Mouse (Mus musculus): ENCODE results near the gene Ibsp. TPM values are rescaled to one million over a fixed set of nuclear protein-coding genes. Genes with fewer than 3 reads are reported as not detected.

Ibsp gene
- polyA plus RNA-seq, 1 experiment = not detected

- 74% methylated on average over 3 of the region's 3 CpGs for WGBS
- TF ChIP-seq CTCF (IDR thresholded peaks at IDR 0.05; ENCODE audit: extremely low read depth, insufficient read depth, insufficient read length, insufficient replicate concordance) (no peak), POLR2A (IDR thresholded peaks at IDR 0.05; ENCODE audit: low read depth, low read length) (no peak)
Observed at GRCm38 (mm10) chr5:104332296-104332695, 33.3 kb downstream of the Ibsp start.

GRCm38 (mm10) chr5:104333231-104333640 lies 34.3 kb downstream of the Ibsp start:
- no peak overlapping the region for H3K4me3 ChIP-seq (ENCODE audit: extremely low read depth, insufficient read depth, insufficient read length)
- no peak for DNase-seq (ENCODE audit: low read depth in 1 of 2, low spot score in 2 of 2)
- TF ChIP-seq CTCF (IDR thresholded peaks at IDR 0.05; ENCODE audit: extremely low read depth, insufficient read depth, insufficient read length, insufficient replicate concordance) = peak; percentile 10; the same call in 1 of the 2 replicates
- TF ChIP-seq POLR2A (IDR thresholded peaks at IDR 0.05; ENCODE audit: low read depth, low read length) = no peak
- no peaks in the 10 kb centered on the region for H3K27me3 ChIP-seq (ENCODE audit: control insufficient read depth, insufficient read depth, low read length)
- H3K36me3 ChIP-seq (ENCODE audit: control insufficient read depth, insufficient read depth, low read length) = no peaks in the 10 kb centered on the region
- 28% methylated on average over 7 of the region's 7 CpGs for WGBS
- H3K4me1 ChIP-seq (ENCODE audit: control insufficient read depth, insufficient read depth, insufficient read length) = no peaks in the 10 kb centered on the region
- H3K27ac ChIP-seq (ENCODE audit: insufficient read depth, low read length) = no peak overlapping the region

More at GRCm38 (mm10) chr5:104332296-104332695, 33.3 kb downstream of the Ibsp start:
- DNase-seq (ENCODE audit: low read depth in 1 of 2, low spot score in 2 of 2) = no peak
- H3K4me3 ChIP-seq (ENCODE audit: extremely low read depth, insufficient read depth, insufficient read length) = no peak overlapping the region
- no peak overlapping the region for H3K27ac ChIP-seq (ENCODE audit: insufficient read depth, low read length)
- H3K36me3 ChIP-seq (ENCODE audit: control insufficient read depth, insufficient read depth, low read length) = no peaks in the 10 kb centered on the region
- no peaks in the 10 kb centered on the region for H3K4me1 ChIP-seq (ENCODE audit: control insufficient read depth, insufficient read depth, insufficient read length)
- H3K27me3 ChIP-seq (ENCODE audit: control insufficient read depth, insufficient read depth, low read length) = no peaks in the 10 kb centered on the region

DNA sequence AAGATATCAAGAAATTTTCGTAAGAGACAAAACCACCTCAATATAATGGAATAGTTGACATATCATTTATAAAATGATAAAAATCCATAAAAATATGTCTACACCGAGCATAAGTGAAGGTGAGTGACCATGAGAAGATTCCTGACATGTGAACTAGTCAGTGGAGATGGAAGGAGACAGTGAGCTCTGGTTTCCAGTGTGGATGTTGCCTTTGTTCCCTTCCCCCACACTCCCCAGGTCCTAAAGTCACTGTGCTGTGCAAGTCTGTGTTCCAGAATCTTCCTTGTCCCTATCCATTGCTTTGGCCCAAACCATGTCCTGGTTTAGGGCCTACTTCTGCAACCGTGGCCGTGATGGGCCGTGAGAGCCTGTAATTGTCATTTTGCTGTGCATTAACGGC lies 34.7 kb downstream of the Ibsp start:
- no peak for DNase-seq (ENCODE audit: low read depth in 1 of 2, low spot score in 2 of 2)
- no peak overlapping the region for H3K4me3 ChIP-seq (ENCODE audit: extremely low read depth, insufficient read depth, insufficient read length)
- H3K4me1 ChIP-seq (ENCODE audit: control insufficient read depth, insufficient read depth, insufficient read length) = no peaks in the 10 kb centered on the region
- no peaks in the 10 kb centered on the region for H3K36me3 ChIP-seq (ENCODE audit: control insufficient read depth, insufficient read depth, low read length)
- no peaks in the 10 kb centered on the region for H3K27me3 ChIP-seq (ENCODE audit: control insufficient read depth, insufficient read depth, low read length)
- WGBS = 73% methylated on average over 6 of the region's 6 CpGs
- no peak overlapping the region for H3K27ac ChIP-seq (ENCODE audit: insufficient read depth, low read length)
- TF ChIP-seq CTCF (IDR thresholded peaks at IDR 0.05; ENCODE audit: extremely low read depth, insufficient read depth, insufficient read length, insufficient replicate concordance) = no peak
- no peak for TF ChIP-seq POLR2A (IDR thresholded peaks at IDR 0.05; ENCODE audit: low read depth, low read length)

- TF ChIP-seq CTCF (IDR thresholded peaks at IDR 0.05; ENCODE audit: extremely low read depth, insufficient read depth, insufficient read length, insufficient replicate concordance) = no peak
- no peak for TF ChIP-seq POLR2A (IDR thresholded peaks at IDR 0.05; ENCODE audit: low read depth, low read length)
- H3K4me1 ChIP-seq (ENCODE audit: control insufficient read depth, insufficient read depth, insufficient read length) = no peaks in the 10 kb centered on the region
- no peak overlapping the region for H3K27ac ChIP-seq (ENCODE audit: insufficient read depth, low read length)
- no peaks in the 10 kb centered on the region for H3K36me3 ChIP-seq (ENCODE audit: control insufficient read depth, insufficient read depth, low read length)
- H3K4me3 ChIP-seq (ENCODE audit: extremely low read depth, insufficient read depth, insufficient read length) = no peak overlapping the region
- H3K27me3 ChIP-seq (ENCODE audit: control insufficient read depth, insufficient read depth, low read length) = no peaks in the 10 kb centered on the region
- DNase-seq (ENCODE audit: low read depth in 1 of 2, low spot score in 2 of 2) = no peak
- 91% methylated on average over 14 of the region's 14 CpGs for WGBS
Observed at GRCm38 (mm10) chr5:104334516-104334915, 35.5 kb downstream of the Ibsp start.

DNA sequence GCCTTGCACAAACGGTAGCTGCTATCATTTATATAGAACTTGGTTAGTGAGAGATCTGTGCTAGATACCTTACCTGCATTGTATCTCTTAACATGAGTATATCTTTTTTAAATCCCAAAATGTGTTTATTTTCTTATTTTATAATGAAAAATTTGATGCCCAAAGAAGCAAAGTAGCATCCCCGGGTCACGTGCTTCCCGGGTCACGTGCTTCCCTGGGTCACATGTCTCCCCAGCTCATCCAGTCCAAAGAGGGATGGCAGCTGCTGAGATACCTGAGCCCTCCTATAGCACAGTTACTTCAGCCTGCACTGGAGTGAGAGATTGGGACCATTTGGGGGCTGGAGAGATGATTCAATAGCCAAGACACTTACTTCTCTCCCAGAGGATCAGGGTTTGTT lies 37.0 kb downstream of the Ibsp start:
- Histone ChIP-seq H3K36me3 (ENCODE audit: control insufficient read depth, insufficient read depth, low read length) (no peaks in the 10 kb centered on the region), H3K27me3 (ENCODE audit: control insufficient read depth, insufficient read depth, low read length) (no peaks in the 10 kb centered on the region), H3K4me1 (ENCODE audit: control insufficient read depth, insufficient read depth, insufficient read length) (no peaks in the 10 kb centered on the region), H3K4me3 (ENCODE audit: extremely low read depth, insufficient read depth, insufficient read length) (no peak overlapping the region), H3K27ac (ENCODE audit: insufficient read depth, low read length) (no peak overlapping the region)
- TF ChIP-seq POLR2A (IDR thresholded peaks at IDR 0.05; ENCODE audit: low read depth, low read length) = no peak
- no peak for TF ChIP-seq CTCF (IDR thresholded peaks at IDR 0.05; ENCODE audit: extremely low read depth, insufficient read depth, insufficient read length, insufficient replicate concordance)
- WGBS = 78% methylated on average over 5 of the region's 5 CpGs
- no peak for DNase-seq (ENCODE audit: low read depth in 1 of 2, low spot score in 2 of 2)

- Histone ChIP-seq H3K4me3 (ENCODE audit: extremely low read depth, insufficient read depth, insufficient read length) (no peak overlapping the region), H3K27me3 (ENCODE audit: control insufficient read depth, insufficient read depth, low read length) (no peaks in the 10 kb centered on the region), H3K4me1 (ENCODE audit: control insufficient read depth, insufficient read depth, insufficient read length) (no peaks in the 10 kb centered on the region), H3K27ac (ENCODE audit: insufficient read depth, low read length) (no peak overlapping the region), H3K36me3 (ENCODE audit: control insufficient read depth, insufficient read depth, low read length) (no peaks in the 10 kb centered on the region)
- WGBS = 88% methylated on average over 4 of the region's 4 CpGs
- DNase-seq (ENCODE audit: low read depth in 1 of 2, low spot score in 2 of 2) = no peak
- TF ChIP-seq CTCF (IDR thresholded peaks at IDR 0.05; ENCODE audit: extremely low read depth, insufficient read depth, insufficient read length, insufficient replicate concordance) = no peak
- TF ChIP-seq POLR2A (IDR thresholded peaks at IDR 0.05; ENCODE audit: low read depth, low read length) = no peak
Observed at GRCm38 (mm10) chr5:104337491-104337890, 38.5 kb downstream of the Ibsp start.

- H3K27ac ChIP-seq (ENCODE audit: insufficient read depth, low read length) = no peak overlapping the region
- DNase-seq (ENCODE audit: low read depth in 1 of 2, low spot score in 2 of 2) = no peak
- H3K36me3 ChIP-seq (ENCODE audit: control insufficient read depth, insufficient read depth, low read length) = no peaks in the 10 kb centered on the region
- H3K27me3 ChIP-seq (ENCODE audit: control insufficient read depth, insufficient read depth, low read length) = no peaks in the 10 kb centered on the region
- H3K4me1 ChIP-seq (ENCODE audit: control insufficient read depth, insufficient read depth, insufficient read length) = no peaks in the 10 kb centered on the region
- no peak overlapping the region for H3K4me3 ChIP-seq (ENCODE audit: extremely low read depth, insufficient read depth, insufficient read length)
- 77% methylated on average over 5 of the region's 5 CpGs for WGBS
- TF ChIP-seq POLR2A (IDR thresholded peaks at IDR 0.05; ENCODE audit: low read depth, low read length) (no peak), CTCF (IDR thresholded peaks at IDR 0.05; ENCODE audit: extremely low read depth, insufficient read depth, insufficient read length, insufficient replicate concordance) (no peak)
Observed at GRCm38 (mm10) chr5:104339009-104339408, 40.0 kb downstream of the Ibsp start.
